Mouse (Mus musculus) spleen, postnatal 36 days (tissue): ENCODE results near the gene Clcn6.

Experiments
- DNase-seq, 2 experiments: peaks; one replicate each; pipeline ENCODE4 v3.0.0; 2022; ENCODE audit warnings: low spot score in 2 of 2, mixed read lengths in 1 of 2

Gene Clcn6

GRCm38 (mm10) chr4:147985205-147986132 lies 53.2 kb downstream of the Clcn6 start, which contains the start of gene Nppb:
Gene Nppb, plus strand, starts transcription at chr4:147985788.
- no peak for DNase-seq

DNA sequence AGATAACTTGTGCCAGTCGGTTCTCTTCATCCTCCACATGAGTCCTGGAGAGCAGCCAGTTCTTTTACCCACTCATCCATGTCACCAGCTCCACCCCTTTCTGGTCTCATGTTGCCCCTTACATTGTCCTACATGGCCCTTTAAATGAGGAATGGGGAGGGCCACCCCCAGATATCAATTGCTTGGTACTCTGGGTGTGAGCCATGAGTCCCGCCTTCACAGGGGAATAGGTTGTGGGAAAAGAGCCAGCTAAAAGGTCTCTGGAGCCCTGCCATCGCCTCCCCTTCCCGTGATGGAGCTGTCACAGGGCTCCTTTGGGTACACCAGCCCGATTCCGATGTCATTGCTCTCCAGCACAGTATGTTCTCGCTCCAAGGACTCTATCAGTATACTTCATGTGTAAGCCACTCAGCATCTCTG lies 59.2 kb downstream of the Clcn6 start:
- DNase-seq = no peak

- DNase-seq = no peak
Measured at GRCm38 (mm10) chr4:147978391-147978790, 60.2 kb downstream of the Clcn6 start.

GRCm38 (mm10) chr4:147977726-147978125 lies 60.9 kb downstream of the Clcn6 start:
- DNase-seq = no peak

- no peak for DNase-seq
Measured at GRCm38 (mm10) chr4:147976237-147976636, 62.4 kb downstream of the Clcn6 start.

DNA sequence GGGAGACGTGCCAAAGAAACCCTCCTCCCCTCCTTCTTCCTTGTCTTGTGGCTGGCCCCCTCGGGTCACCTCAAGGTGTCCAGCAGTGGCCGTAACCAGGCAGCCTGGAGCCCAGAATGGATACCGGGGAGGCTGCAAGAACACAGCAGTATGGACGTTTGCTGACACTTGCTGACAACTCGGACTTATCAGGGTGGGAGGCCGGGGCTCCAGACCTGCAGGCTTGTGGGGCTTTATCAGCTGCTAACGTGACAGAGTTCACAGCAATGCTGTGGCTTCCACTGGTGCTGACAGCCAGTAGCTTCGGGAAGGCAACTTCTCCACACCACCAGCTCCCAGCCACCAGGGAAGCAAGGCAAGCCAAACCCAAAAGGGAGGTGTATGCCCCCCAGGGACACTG lies 69.3 kb downstream of the Clcn6 start:
- DNase-seq = no peak

DNA sequence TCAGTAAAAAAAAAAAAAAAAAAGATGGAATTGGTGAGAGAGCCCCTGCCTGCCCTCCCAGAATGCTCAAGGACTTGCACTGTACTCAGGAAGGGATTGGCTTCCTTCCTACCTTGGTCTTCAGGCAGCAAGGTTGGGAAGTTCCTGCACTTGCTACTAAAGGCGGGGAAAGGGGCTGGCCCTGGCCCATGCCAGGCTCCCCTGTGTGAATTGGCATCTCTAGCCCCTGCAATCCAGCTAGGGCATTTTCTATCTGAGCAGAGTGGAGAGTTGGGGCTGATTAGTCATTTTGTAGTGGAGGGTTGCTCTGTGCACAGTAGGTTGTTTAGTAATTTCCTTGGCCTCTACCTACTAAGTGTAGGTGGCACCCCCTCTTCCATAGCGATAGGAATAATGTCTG lies 69.8 kb downstream of the Clcn6 start:
- no peak for DNase-seq

DNA sequence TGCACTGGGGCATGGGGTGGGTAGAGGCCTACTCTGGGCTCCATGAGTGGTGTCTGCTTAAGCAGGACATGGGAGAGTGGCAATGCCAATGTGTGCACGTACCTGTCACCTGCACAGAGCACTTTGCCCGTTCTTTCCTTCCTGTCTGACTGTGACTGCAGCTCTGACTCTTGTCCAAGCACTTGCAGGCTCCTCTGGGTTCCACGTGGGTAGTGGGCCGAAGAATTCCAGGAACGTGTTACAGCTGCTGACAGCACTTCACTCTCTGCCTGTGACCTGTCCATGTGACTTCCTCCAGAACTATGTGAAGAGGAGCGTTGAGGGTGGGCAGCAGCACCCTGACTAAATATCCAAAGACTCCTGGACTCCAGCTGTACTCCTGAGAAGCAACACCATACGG lies 72.9 kb downstream of the Clcn6 start:
- no peak for DNase-seq

DNA sequence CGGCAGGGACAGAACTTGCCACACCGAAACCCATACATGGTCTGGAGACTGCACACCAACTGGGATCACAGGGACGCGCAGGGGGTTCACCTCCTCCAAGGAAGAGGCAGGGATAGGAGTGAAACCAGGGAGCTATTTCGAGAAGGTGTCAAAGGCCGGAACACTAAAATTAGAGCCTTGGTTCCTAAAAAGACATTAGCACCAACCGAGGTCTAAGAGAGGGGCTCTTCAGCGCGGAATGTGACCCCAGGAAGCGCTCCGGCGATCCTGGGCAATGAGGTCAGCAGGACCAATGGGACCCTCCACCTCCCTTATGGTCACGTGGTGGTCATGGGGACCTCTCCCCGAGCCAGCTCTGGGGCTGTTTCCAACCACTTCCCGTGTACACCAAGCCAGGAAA lies 75.0 kb downstream of the Clcn6 start:
- DNase-seq = no peak

DNA sequence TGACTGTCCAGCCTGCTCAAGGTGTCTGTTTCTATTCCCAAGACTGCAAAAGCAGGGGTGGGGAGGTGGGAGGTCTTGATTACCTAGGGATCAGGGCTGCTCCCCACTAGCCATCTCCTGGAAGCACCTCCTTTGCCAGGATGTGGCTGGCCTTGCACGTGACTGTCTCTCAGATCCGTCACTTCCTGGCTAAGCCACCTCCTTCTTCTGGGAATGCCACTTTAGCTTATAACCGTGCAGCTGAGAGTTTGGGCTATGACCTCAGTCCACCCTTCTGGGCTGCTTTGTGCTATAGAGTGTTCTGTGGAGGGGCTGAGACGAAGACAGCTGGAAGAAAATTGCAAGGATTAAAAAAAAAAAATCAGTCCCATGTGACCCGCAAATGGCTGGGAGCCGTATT lies 75.8 kb downstream of the Clcn6 start:
- no peak for DNase-seq

DNA sequence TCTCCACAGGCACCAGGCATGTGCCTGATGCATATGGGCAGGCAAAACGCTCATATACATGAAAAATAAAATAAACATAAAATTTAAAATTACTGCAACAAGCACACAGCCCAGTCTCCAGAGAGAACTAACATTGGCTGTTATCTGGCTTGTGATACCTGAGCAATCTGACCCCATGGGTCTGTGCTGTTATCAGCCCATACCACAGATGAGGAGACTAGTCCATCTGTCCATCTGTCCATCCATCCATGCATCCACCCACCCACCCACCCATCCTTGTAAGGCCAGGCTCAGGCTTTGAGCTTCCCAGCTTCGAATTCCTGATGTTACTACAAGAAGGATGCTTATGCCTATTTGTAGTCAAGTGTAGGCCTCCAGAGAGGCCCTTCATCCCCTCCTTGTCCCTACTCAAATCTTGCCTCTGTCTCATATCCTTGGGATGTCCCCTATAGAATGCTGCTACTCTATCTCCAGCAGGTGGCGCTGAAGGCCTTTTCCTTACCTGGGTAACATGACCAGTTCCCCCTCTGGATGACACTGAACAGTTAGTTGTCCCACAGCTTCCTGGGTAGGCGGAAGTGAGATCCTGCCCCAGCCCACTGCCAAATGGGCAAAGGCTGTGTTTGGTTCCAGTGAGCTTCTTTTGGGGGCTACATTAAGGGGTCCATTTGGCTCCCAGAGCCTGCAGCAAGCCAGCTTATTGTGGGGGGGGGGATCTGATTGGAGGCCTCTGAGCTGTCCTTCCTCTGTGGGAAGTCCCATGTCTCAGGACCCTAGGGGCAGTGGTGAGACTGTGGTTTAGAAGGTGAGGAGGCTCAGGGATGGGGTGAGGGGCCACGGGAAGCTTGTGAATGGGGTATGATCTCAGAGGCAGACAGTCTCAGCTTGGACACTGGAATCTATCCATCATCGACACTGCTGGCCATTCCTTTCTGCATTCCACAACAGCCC lies 78.5 kb downstream of the Clcn6 start:
- peak; percentile 16 to 52 for DNase-seq

DNA sequence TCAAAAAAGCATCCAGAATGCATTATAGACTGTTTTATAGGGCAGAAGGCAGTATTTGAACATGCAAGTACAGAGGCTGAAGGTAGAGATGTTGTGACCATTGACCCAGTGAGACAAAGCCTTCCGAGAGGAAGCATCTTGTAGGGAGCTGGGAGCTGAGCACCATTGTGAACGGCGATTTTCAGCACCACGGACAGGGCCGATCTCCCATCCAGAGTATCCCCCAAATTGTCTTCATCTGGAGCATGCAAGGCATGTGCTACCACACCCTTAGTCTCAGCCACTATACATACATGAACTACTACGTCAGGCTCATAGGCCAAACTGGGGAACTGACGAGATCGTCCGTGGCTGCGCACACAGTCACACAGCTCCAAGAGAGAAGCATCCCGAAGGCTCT lies 81.5 kb downstream of the Clcn6 start:
- no peak for DNase-seq
